Mouse (Mus musculus): ENCODE measurements around the gene Zbtb46. TPM values are rescaled to one million over a fixed set of nuclear protein-coding genes. Genes with fewer than 3 reads are reported as not detected.

Zbtb46 gene
- total RNA-seq, 1 experiment from 2014 or later = 20.8 TPM

GRCm38 (mm10) chr2:181364487-181364859 is 94.8 kb downstream of the Zbtb46 start:
- no peak for DNase-seq

DNA sequence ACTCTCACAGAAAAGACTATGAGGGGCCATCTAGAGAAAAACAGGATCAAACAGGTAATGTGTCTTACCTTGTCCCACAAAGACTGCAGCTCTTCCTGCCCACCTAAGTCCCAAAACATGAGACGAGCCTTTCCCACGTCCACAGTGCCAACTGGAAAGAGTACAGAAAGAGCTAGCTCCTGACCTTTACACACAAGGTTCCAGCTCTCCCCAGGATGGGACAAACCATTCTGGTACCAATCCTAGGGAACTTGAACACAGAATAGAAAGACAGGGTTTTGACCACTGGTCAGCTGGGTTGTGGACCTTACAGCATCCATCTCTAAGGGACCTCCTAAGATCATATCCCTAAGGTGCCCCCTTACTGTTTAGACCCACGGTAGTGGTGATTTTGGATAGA is 95.3 kb downstream of the Zbtb46 start:
- DNase-seq = no peak

DNA sequence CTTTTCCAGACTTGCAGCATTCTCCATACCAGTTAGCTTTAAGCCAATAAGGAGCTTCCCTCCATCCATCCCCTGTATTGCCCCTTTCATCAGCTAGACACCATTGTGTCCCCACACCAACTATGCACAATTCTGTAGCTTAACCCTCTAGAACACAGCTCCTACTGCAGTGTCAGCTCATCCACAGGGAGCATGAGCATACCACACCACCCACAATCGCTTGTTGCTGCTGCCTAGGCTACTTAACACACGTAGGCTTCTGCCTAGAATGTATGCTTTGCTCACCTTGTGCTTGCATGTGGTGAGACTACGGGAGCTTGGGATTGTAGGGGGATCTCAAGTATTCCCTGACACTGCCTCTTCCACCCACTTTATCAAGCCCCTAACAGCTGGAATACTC is 102.4 kb downstream of the Zbtb46 start:
- DNase-seq = no peak

DNA sequence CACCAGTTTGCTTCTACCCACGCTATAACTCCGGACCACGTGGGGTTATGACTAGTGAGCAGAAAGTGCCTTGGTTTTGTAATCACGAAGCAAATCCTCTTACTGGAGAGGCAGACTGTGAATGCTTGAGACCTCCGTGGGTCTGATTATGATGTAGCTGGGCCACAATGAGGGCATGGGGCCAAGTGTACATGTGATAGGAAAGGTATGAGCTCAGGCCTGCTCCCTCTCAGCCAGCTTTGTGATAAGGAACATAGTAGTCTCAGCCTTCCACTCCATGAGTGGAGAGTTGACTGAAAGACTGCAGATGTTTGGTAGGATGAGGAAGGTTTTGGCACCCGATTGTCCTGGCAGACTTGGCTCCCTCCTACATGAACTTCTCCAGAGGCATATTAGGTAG is 116.5 kb downstream of the Zbtb46 start:
- no peak for DNase-seq

GRCm38 (mm10) chr2:181340426-181340825 is 118.8 kb downstream of the Zbtb46 start:
- DNase-seq = no peak

Other genes with a start within 250 kb of the Zbtb46 start
- 0.58 TPM in 1 of 2 replicates, not detected in the other for gene Srms, start 246.2 kb downstream of the Zbtb46 start, total RNA-seq (2021)
- gene Fndc11, start 239.4 kb downstream of the Zbtb46 start, total RNA-seq (2021) = 0.43 and 0.67 TPM in 2 replicates
- 18.9 and 22.1 TPM in 2 replicates for gene Helz2, start 217.4 kb downstream of the Zbtb46 start, total RNA-seq (2021)
- 15.3 and 18.5 TPM in 2 replicates for gene Gmeb2, start 171.4 kb downstream of the Zbtb46 start, total RNA-seq (2021)
- 9.8 and 12.2 TPM in 2 replicates for gene Stmn3, start 144.9 kb downstream of the Zbtb46 start, total RNA-seq (2021)
- 43.4 and 44.7 TPM in 2 replicates for gene Rtel1, start 139.7 kb downstream of the Zbtb46 start, total RNA-seq (2021)
- 51.2 and 61.6 TPM in 2 replicates for gene Zgpat, start 94.5 kb downstream of the Zbtb46 start, total RNA-seq (2021)
- 40.8 and 49.7 TPM in 2 replicates for gene Arfrp1, start 94.0 kb downstream of the Zbtb46 start, total RNA-seq (2021)
- 24.7 and 33.2 TPM in 2 replicates for gene Lime1, start 79.3 kb downstream of the Zbtb46 start, total RNA-seq (2021)
- not detected in 2 replicates for gene Abhd16b, start 33.8 kb upstream of the Zbtb46 start, total RNA-seq (2021)
- gene Tpd52l2, start 37.7 kb upstream of the Zbtb46 start, total RNA-seq (2021) = 118 and 121 TPM in 2 replicates
- 81.9 and 101 TPM in 2 replicates for gene Dnajc5, start 61.1 kb upstream of the Zbtb46 start, total RNA-seq (2021)
- 94.2 and 128 TPM in 2 replicates for gene Uckl1, start 125.5 kb upstream of the Zbtb46 start, total RNA-seq (2021)
- 57.7 and 73.7 TPM in 2 replicates for gene Prpf6, start 132.4 kb upstream of the Zbtb46 start, total RNA-seq (2021)
- 56.6 and 81.6 TPM in 2 replicates for gene Zfp512b, start 133.4 kb upstream of the Zbtb46 start, total RNA-seq (2021)
- gene Samd10, start 139.8 kb upstream of the Zbtb46 start, total RNA-seq (2021) = 19.3 and 26.4 TPM in 2 replicates
- not detected in 2 replicates for gene Gm29797, start 197.6 kb upstream of the Zbtb46 start, total RNA-seq (2021)
- 39.0 and 40.4 TPM in 2 replicates for gene Sox18, start 212.2 kb upstream of the Zbtb46 start, total RNA-seq (2021)
- 11.6 and 14.7 TPM in 2 replicates for gene Tcea2, start 220.9 kb upstream of the Zbtb46 start, total RNA-seq (2021)
- 20.3 and 31.7 TPM in 2 replicates for gene Rgs19, start 234.6 kb upstream of the Zbtb46 start, total RNA-seq (2021)
- gene Lkaaear1, start 239.0 kb upstream of the Zbtb46 start, total RNA-seq (2021) = not detected in 2 replicates